Mouse (Mus musculus): ENCODE data around the gene Epn3.

- TF ChIP-seq POLR2A (IDR thresholded peaks at IDR 0.05; ENCODE audit: borderline replicate concordance, low read depth, low read length) (no peak), CTCF (IDR thresholded peaks at IDR 0.05; ENCODE audit: low read depth, low read length) (no peak)
These were observed 52.8 kb downstream of the Epn3 start for GRCm38 (mm10) chr11:94447017-94447416.

All from bone marrow macrophage, adult 2 months (primary cell).